Mouse (Mus musculus) small intestine, adult 2 months (tissue): ENCODE data around the gene Pde4d.

Experiments used
- CTCF ChIP-seq: fragments of 200-500 bp; IDR thresholded peaks from 2 replicates; pipeline ENCODE4 v1.5.1; 2012; ENCODE audit warnings: low read depth, mild to moderate bottlenecking, control low read depth, inconsistent platforms, low read length, moderate library complexity, mixed read lengths; ENCODE audit not compliant: insufficient replicate concordance, insufficient read length; ENCODE audit errors: extremely low read depth
- POLR2A ChIP-seq: fragments of 200-500 bp; IDR thresholded peaks from 2 replicates; pipeline ENCODE4 v1.6.1; 2012; ENCODE audit warnings: low read depth, mild to moderate bottlenecking, control low read depth, inconsistent platforms, low read length, moderate library complexity

DNA sequence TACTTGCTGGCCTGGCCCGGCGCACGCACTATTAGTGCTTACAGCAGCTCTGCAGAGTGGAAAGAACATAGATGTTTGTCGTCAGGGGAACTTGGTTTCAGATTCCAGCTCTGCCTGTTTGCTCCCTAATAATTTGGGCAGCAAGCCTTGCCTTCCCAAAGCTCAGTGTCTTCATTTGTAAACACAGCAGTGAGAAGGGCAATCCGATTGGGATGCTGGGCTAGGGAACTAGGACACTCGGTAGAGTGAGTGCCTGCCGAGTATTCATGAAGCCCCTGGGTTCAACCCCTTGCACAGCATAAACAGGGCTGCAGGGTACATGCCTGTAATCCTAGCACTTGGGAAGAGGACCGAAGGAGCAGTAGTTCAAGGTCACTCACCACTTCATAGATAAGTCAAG lies 1459.4 kb downstream of the Pde4d start:
- TF ChIP-seq POLR2A (no peak), CTCF (no peak)
